9 mouse cellular contexts compared by ENCODE assay signal in genomic region chr14:108914336-108914735, GRCm38 (mm10). TPM values are rescaled to one million over a fixed set of nuclear protein-coding genes. Genes with fewer than 3 reads are reported as not detected.
DNase-seq lines count a peak whose midpoint lies in the region; ATAC-seq and TF ChIP-seq lines count a peak whose summit lies in the region.
"Had no signal": no experiment of that assay in that cellular context is flagged by ENCODE, and none has a peak within 500 bp of the region (broad histone marks: within the 10 kb centered on the region; RNA-seq: fewer than 3 reads in every experiment).

No protein-coding gene starts in this region.

- peak overlapping the region; percentile 37 for H3K4me3 ChIP-seq in kidney, postnatal 0 days (replicated peaks; ENCODE audit: low read depth, low read length)
- H3K4me3 ChIP-seq in embryonic facial prominence, embryonic 15.5 days (replicated peaks) = peak overlapping the region; percentile 45
- peak overlapping the region; percentile 72 for H3K4me3 ChIP-seq in hindbrain, embryonic 13.5 days
- peak overlapping the region; percentile 72 for H3K4me3 ChIP-seq in midbrain, postnatal 0 days (ENCODE audit: low read depth, low read length)
- H3K4me3 ChIP-seq in liver, postnatal 0 days (ENCODE audit: low read depth, low read length) = no peak overlapping the region

- TF ChIP-seq CTCF in kidney, postnatal 0 days (IDR thresholded peaks at IDR 0.05; ENCODE audit: low read depth) = no peak
- no peak for TF ChIP-seq CTCF in midbrain, postnatal 0 days (IDR thresholded peaks at IDR 0.05)
- TF ChIP-seq CTCF in liver, postnatal 0 days (IDR thresholded peaks at IDR 0.05; ENCODE audit: low read depth) = no peak

- H3K27ac ChIP-seq in kidney, postnatal 0 days = no peak overlapping the region
- H3K27ac ChIP-seq in embryonic facial prominence, embryonic 15.5 days (replicated peaks) = no peak overlapping the region
- H3K27ac ChIP-seq in hindbrain, embryonic 13.5 days = peak overlapping the region; percentile 94
- peak overlapping the region; percentile 90 for H3K27ac ChIP-seq in midbrain, postnatal 0 days (ENCODE audit: low read depth, low read length)
- no peak overlapping the region for H3K27ac ChIP-seq in liver, postnatal 0 days (ENCODE audit: low read depth)

- WGBS in kidney, postnatal 0 days = 11% methylated on average over 16 of the region's 16 CpGs
- WGBS in embryonic facial prominence, embryonic 15.5 days = 14% methylated on average over 16 of the region's 16 CpGs
- 6% methylated on average over 16 of the region's 16 CpGs for WGBS in hindbrain, embryonic 13.5 days
- 6% methylated on average over 16 of the region's 16 CpGs for WGBS in midbrain, postnatal 0 days
- WGBS in liver, postnatal 0 days (ENCODE audit: insufficient replicate concordance) = 25% methylated on average over 16 of the region's 16 CpGs

- H3K4me1 ChIP-seq in kidney, postnatal 0 days (replicated peaks; ENCODE audit: insufficient read depth, low read length) = peaks cover 4% of the 10 kb centered on the region; the same call in 1 of the 2 replicates
- H3K4me1 ChIP-seq in embryonic facial prominence, embryonic 15.5 days = peaks cover 37% of the 10 kb centered on the region
- H3K4me1 ChIP-seq in hindbrain, embryonic 13.5 days (replicated peaks) = peaks cover 21% of the 10 kb centered on the region
- no peaks in the 10 kb centered on the region for H3K4me1 ChIP-seq in midbrain, postnatal 0 days (ENCODE audit: insufficient read depth, low read length)
- no peaks in the 10 kb centered on the region for H3K4me1 ChIP-seq in liver, postnatal 0 days (ENCODE audit: insufficient read depth)

- TF ChIP-seq EP300 in liver, postnatal 0 days (IDR thresholded peaks at IDR 0.05; ENCODE audit: low read depth) = no peak

- no peaks in the 10 kb centered on the region for H3K9me3 ChIP-seq in kidney, postnatal 0 days (replicated peaks; ENCODE audit: low read length)
- no peaks in the 10 kb centered on the region for H3K9me3 ChIP-seq in embryonic facial prominence, embryonic 15.5 days (replicated peaks)
- H3K9me3 ChIP-seq in hindbrain, embryonic 13.5 days = no peaks in the 10 kb centered on the region
- no peaks in the 10 kb centered on the region for H3K9me3 ChIP-seq in midbrain, postnatal 0 days (ENCODE audit: low read length)
- no peaks in the 10 kb centered on the region for H3K9me3 ChIP-seq in liver, postnatal 0 days (ENCODE audit: low read length)

- no peak for DNase-seq in kidney, postnatal 0 days (ENCODE audit: low spot score)
- DNase-seq in kidney, adult 8-10 months = no peak
- DNase-seq in midbrain, postnatal 0 days (ENCODE audit: low spot score) = peak; percentile 45
- no peak for DNase-seq in liver, postnatal 0 days
- DNase-seq in Muller cell, postnatal 12 days (ENCODE audit: inconsistent ontology term) = no peak

- no peak overlapping the region for H3K9ac ChIP-seq in kidney, postnatal 0 days (ENCODE audit: low read depth, low read length)
- H3K9ac ChIP-seq in embryonic facial prominence, embryonic 15.5 days = no peak overlapping the region
- H3K9ac ChIP-seq in hindbrain, embryonic 13.5 days = peak overlapping the region; percentile 84
- H3K9ac ChIP-seq in midbrain, postnatal 0 days (replicated peaks; ENCODE audit: low read length, poor library complexity, severe bottlenecking) = peak overlapping the region; percentile 81
- no peak overlapping the region for H3K9ac ChIP-seq in liver, postnatal 0 days (replicated peaks)

- no peaks in the 10 kb centered on the region for H3K36me3 ChIP-seq in kidney, postnatal 0 days (ENCODE audit: insufficient read depth, low read length)
- no peaks in the 10 kb centered on the region for H3K36me3 ChIP-seq in embryonic facial prominence, embryonic 15.5 days
- H3K36me3 ChIP-seq in hindbrain, embryonic 13.5 days = no peaks in the 10 kb centered on the region
- no peaks in the 10 kb centered on the region for H3K36me3 ChIP-seq in midbrain, postnatal 0 days (ENCODE audit: insufficient read depth, low read length)
- no peaks in the 10 kb centered on the region for H3K36me3 ChIP-seq in liver, postnatal 0 days (replicated peaks; ENCODE audit: insufficient read depth, low read length)

- no peaks in the 10 kb centered on the region for H3K27me3 ChIP-seq in kidney, postnatal 0 days (ENCODE audit: insufficient read depth, low read length)
- peaks cover 35% of the 10 kb centered on the region for H3K27me3 ChIP-seq in embryonic facial prominence, embryonic 15.5 days
- H3K27me3 ChIP-seq in hindbrain, embryonic 13.5 days = no peaks in the 10 kb centered on the region
- H3K27me3 ChIP-seq in midbrain, postnatal 0 days (ENCODE audit: insufficient read depth, low read length) = no peaks in the 10 kb centered on the region
- peaks cover 24% of the 10 kb centered on the region for H3K27me3 ChIP-seq in liver, postnatal 0 days (ENCODE audit: insufficient read depth, low read length)

- ATAC-seq in kidney, postnatal 0 days (replicated peaks; ENCODE audit: low FRiP score, low read depth) = no peak
- ATAC-seq in embryonic facial prominence, embryonic 15.5 days (ENCODE audit: insufficient number of reproducible peaks, low FRiP score, low TSS enrichment, low read depth) = no peak
- no peak for ATAC-seq in hindbrain, embryonic 13.5 days (ENCODE audit: low FRiP score)
- no peak for ATAC-seq in midbrain, postnatal 0 days (ENCODE audit: low FRiP score)
- no peak for ATAC-seq in liver, postnatal 0 days
- ATAC-seq: inflammation-experienced regulatory T-cells, adult 6 months; Patski had no signal

- peak overlapping the region; percentile 60 for H3K4me2 ChIP-seq in kidney, postnatal 0 days (ENCODE audit: low read length)
- peak overlapping the region; percentile 68 for H3K4me2 ChIP-seq in embryonic facial prominence, embryonic 15.5 days (replicated peaks)
- H3K4me2 ChIP-seq in hindbrain, embryonic 13.5 days = peak overlapping the region; percentile 95
- H3K4me2 ChIP-seq in midbrain, postnatal 0 days (ENCODE audit: low read depth, low read length, poor library complexity, severe bottlenecking) = peak overlapping the region; percentile 68
- no peak overlapping the region for H3K4me2 ChIP-seq in liver, postnatal 0 days (ENCODE audit: low read depth, low read length)

RNA-seq across cellular contexts. Expression of gene Slitrk1, which starts 0.4 kb away (rescaled TPM):
- 1.0 and 1.2 TPM in 2 replicates for polyA plus RNA-seq in kidney, postnatal 0 days (2015; fragmentation: Nextera tagmentation; extraction: Ambion mirVana)
- polyA plus RNA-seq in embryonic facial prominence, embryonic 15.5 days (2015; fragmentation: Nextera tagmentation; extraction: Ambion mirVana) = 1.2 and 1.4 TPM in 2 replicates
- 29.9 and 30.2 TPM in 2 replicates for polyA plus RNA-seq in hindbrain, embryonic 13.5 days (2015; fragmentation: Nextera tagmentation; extraction: Ambion mirVana)
- total RNA-seq in midbrain, postnatal 0 days (2014; rRNA removed) = 41.8 and 45.9 TPM in 2 replicates
- polyA plus RNA-seq in midbrain, postnatal 0 days (2015; fragmentation: Nextera tagmentation; extraction: Ambion mirVana) = 27.1 and 27.2 TPM in 2 replicates
- polyA plus RNA-seq in liver, postnatal 0 days (2015; fragmentation: Nextera tagmentation; extraction: Ambion mirVana) = not detected in 2 replicates
- polyA plus RNA-seq: inflammation-experienced regulatory T-cells, adult 6 months; Patski had no signal

Comparison
In these comparisons a context has a peak if more than half of its experiments do, and no peak if none do; other contexts are left out.
1. H3K27ac ChIP-seq: peak in hindbrain, embryonic 13.5 days (single experiment) and midbrain, postnatal 0 days (single experiment); none in kidney, postnatal 0 days (single experiment), embryonic facial prominence, embryonic 15.5 days (single experiment) and liver, postnatal 0 days (single experiment).
2. H3K9ac ChIP-seq: peak in hindbrain, embryonic 13.5 days (single experiment) and midbrain, postnatal 0 days (single experiment); none in kidney, postnatal 0 days (single experiment), embryonic facial prominence, embryonic 15.5 days (single experiment) and liver, postnatal 0 days (single experiment).
3. RNA of gene Slitrk1, which starts 0.4 kb away (polyA plus RNA-seq): 29.9 to 30.2 TPM in hindbrain, embryonic 13.5 days and 27.1 to 27.2 TPM in midbrain, postnatal 0 days; 1.2 to 1.4 TPM in embryonic facial prominence, embryonic 15.5 days, 1.0 to 1.2 TPM in kidney, postnatal 0 days and not detected in liver, postnatal 0 days; every median in the first group is over 10 times any median in the second.